Mouse (Mus musculus): ENCODE results near the gene Gm20605. TPM values are rescaled to one million over a fixed set of nuclear protein-coding genes. Genes with fewer than 3 reads are reported as not detected.
A peak's percentile ranks its signal among the peaks of the same experiment; 100 is the strongest.

Gm20605 gene
- polyA plus RNA-seq, 1 experiment from 2014 or later: 7.9 TPM

DNA sequence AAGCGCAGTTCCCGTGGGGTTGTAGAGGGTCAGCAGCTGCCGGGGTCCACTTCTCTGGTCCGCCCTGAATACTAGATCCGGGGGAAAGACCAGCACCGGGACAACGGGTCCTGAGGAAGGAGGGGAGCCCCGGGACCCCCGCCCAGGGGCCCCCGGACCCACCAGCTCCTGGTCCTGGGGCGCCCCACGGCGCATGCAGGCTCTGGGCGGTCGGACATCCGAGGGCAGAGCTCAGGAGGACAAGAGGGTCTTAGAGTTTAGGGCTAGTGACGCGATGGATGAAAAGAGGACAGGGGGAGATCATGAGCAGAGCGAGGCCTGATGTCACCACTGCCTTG, 28.7 kb upstream of the Gm20605 start:
- ATAC-seq (ENCODE audit: insufficient number of reproducible peaks, insufficient read depth, low FRiP score, low TSS enrichment, low read depth): no peak; the same call in 1 of the 2 replicates
- Histone ChIP-seq H3K27ac (peak overlapping the region; percentile 86; the same call in 1 of the 2 replicates), H3K36me3 (peaks cover 29% of the 10 kb centered on the region), H3K4me2 (peak overlapping the region; percentile 97), H3K4me1 (peaks cover 33% of the 10 kb centered on the region), H3K4me3 (peak overlapping the region; percentile 75), H3K9me3 (no peaks in the 10 kb centered on the region), H3K27me3 (no peaks in the 10 kb centered on the region), H3K9ac (peak overlapping the region; percentile 88)
- 4% methylated on average over 19 of the region's 19 CpGs for WGBS

DNA sequence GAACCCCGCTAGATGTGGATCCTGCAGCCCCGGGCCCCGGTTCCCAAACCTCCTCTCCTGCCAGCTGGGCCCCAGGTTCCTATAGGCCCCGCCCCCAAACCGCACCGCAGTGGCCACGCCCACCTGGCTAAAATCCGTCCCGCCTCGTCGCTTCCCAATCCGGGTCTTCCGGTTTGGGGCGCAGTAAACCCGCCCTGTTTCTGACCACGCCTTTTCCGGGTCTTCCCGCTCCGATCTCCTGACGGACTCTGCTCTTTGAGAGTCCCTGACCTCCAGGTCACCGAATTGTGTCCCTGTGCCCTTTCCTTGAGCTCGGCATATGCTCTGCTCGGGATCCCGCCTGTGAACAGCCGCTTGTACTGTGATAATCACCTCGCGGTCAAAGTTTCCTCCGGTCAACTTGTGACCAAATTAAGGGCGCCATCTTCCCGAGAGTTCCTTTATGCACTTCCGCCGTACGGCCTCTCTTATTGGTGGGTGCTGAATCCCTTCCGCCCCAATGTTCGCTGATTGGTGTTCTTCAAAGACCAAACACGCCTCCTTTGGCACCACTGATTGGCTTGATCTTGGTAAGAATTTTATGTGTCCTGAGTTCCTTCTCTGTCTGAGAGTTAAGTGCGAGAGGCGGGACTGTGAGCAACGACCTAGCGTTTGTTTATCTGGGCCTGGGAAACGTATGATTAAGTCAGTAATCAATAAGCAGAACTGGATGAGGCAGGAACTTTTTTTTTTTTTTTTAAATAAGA, 28.2 kb upstream of the Gm20605 start, which contains the start of gene Mospd3:
TSS of gene Mospd3 (minus strand) at position 440 of the 746 bp plus-strand sequence.
- ATAC-seq (ENCODE audit: insufficient number of reproducible peaks, insufficient read depth, low FRiP score, low TSS enrichment, low read depth): peak; percentile 87
- H3K4me3 ChIP-seq: peak within 1 kb of the TSS; percentile 75
- H3K27me3 ChIP-seq: no peaks in the 10 kb centered on the region
- H3K4me2 ChIP-seq: peak within 1 kb of the TSS; percentile 97
- under 1% methylated on average over 41 of the region's 41 CpGs for WGBS
- H3K27ac ChIP-seq: peak within 1 kb of the TSS; percentile 86
- H3K9me3 ChIP-seq: no peaks in the 10 kb centered on the region
- peak within 1 kb of the TSS; percentile 88 for H3K9ac ChIP-seq
- peaks cover 35% of the 10 kb centered on the region for H3K36me3 ChIP-seq
- peaks cover 33% of the 10 kb centered on the region for H3K4me1 ChIP-seq

DNA sequence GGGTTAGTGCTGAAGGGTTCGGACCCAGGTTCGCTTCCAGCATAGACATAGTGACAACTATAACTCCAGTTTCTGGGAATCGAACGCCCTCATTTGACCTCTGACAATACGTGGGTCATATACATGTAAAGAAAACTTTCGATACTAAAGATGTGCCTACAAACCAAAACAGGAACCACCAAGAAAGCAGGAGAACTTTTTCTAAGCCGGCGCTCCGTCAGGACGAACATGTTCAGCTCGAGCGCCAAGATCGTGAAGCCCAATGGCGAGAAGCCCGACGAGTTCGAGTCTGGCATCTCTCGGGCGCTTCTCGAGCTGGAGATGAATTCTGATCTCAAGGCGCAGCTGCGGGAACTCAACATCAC, 27.6 kb upstream of the Gm20605 start:
- peak overlapping the region; percentile 75 for H3K4me3 ChIP-seq
- no peaks in the 10 kb centered on the region for H3K9me3 ChIP-seq
- peak overlapping the region; percentile 86; the same call in 1 of the 2 replicates for H3K27ac ChIP-seq
- no peaks in the 10 kb centered on the region for H3K27me3 ChIP-seq
- H3K9ac ChIP-seq: peak overlapping the region; percentile 69
- under 1% methylated on average over 22 of the region's 22 CpGs for WGBS
- H3K36me3 ChIP-seq: peaks cover 40% of the 10 kb centered on the region
- no peak for ATAC-seq (ENCODE audit: insufficient number of reproducible peaks, insufficient read depth, low FRiP score, low TSS enrichment, low read depth)
- H3K4me1 ChIP-seq: peaks cover 33% of the 10 kb centered on the region
- H3K4me2 ChIP-seq: peak overlapping the region; percentile 97

DNA sequence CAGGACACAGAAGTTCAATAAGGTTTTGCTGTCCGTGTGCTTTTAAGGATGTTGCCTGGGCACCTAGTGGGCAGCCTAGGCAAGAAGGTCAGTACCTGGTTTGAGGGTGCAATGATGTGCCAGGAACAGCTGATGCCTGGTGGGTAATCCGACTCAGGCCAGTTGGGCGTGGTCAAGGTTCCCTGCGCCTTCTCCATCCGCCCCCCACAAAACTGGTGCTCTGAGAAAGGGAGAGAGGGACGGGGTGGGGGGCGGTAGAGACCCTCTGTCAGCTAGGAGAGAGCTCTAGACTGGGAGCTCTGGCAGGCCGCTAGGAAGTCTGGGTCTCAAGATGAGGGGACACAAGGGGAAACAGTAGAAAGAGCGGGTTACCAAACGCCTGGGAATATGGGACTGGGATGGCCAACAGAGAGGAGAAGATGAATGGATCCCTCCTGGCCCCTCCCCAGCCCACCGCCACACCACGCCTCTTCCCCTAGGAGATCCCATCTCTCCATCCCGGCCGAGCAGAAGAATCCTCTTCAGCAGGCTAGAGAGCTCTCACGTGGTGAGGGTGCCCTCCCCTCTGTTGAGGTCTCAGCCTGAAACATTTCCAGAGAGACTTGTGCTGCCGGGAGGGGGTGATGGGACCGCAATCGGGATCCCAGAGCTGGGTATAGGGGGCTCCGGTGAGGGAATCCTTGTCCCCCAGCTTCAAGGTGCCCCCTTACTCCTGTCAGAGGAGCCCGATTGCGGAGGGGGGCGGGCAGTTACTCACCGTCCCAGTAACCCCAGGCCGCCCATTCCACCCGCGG, 20.9 kb upstream of the Gm20605 start:
- Histone ChIP-seq H3K4me3 (peak overlapping the region; percentile 43), H3K36me3 (peaks cover 40% of the 10 kb centered on the region), H3K4me2 (peak overlapping the region; percentile 72), H3K4me1 (peaks cover 66% of the 10 kb centered on the region), H3K27ac (peak overlapping the region; percentile 13; the same call in 1 of the 2 replicates), H3K9me3 (no peaks in the 10 kb centered on the region), H3K9ac (peak overlapping the region; percentile 70), H3K27me3 (no peaks in the 10 kb centered on the region)
- 17% methylated on average over 26 of the region's 26 CpGs for WGBS
- ATAC-seq (ENCODE audit: insufficient number of reproducible peaks, insufficient read depth, low FRiP score, low TSS enrichment, low read depth): no peak

DNA sequence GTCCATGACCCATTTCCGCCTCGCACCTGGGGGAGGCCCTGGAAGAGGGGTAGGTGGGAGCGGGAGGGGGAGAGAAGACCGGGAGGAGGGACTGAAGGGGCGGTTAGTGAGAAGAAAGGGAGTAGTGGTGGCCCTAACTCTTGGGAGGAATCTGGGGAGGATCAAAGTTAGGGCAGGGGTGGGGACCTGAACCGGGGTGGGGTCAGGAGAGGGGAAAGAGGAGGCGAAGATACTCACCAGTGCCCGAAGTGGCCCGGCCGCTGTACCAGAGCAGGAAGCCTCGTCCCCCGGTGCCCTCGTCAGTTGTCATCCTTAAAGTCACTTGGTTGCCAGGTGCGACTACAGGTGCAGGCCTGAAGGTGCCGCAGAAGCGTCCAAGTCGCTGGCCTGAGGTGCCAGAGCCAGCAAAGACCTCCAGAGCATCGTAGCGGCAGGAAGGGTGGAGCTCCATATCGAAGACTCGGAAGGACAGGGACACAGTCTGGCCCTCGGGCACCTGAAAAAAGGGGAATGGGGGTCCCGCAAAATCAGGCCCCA, 20.3 kb upstream of the Gm20605 start:
- peak overlapping the region; percentile 72 for H3K4me2 ChIP-seq
- H3K36me3 ChIP-seq: peaks cover 40% of the 10 kb centered on the region
- H3K27ac ChIP-seq: peak overlapping the region; percentile 99
- WGBS: 14% methylated on average over 23 of the region's 23 CpGs
- peak overlapping the region; percentile 43 for H3K4me3 ChIP-seq
- H3K4me1 ChIP-seq: peaks cover 68% of the 10 kb centered on the region
- no peaks in the 10 kb centered on the region for H3K9me3 ChIP-seq
- no peak for ATAC-seq (ENCODE audit: insufficient number of reproducible peaks, insufficient read depth, low FRiP score, low TSS enrichment, low read depth)
- H3K9ac ChIP-seq: peak overlapping the region; percentile 70
- H3K27me3 ChIP-seq: no peaks in the 10 kb centered on the region

DNA sequence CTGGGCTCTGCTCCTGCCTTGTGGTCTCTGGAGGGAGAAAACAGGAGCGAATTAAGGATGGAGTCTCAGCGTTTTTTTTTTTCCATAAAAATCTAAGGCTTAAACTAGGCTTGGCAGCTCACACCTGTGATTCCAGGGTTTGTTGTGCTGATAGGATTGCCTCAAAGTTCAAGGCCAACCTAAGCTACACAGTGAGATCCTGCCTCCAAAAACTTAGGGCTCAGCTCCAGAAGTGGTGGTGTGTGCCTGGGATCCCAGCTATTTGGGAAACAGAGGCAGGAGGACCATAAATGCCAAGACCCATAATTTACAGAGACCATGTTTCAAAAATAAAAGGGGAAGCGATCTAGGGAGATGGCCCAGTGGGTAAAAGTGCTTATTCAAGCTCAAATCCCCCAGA, 19.7 kb upstream of the Gm20605 start:
- H3K27me3 ChIP-seq: no peaks in the 10 kb centered on the region
- H3K4me3 ChIP-seq: peak overlapping the region; percentile 43
- WGBS: 45% methylated on average over 3 of the region's 3 CpGs
- H3K36me3 ChIP-seq: peaks cover 34% of the 10 kb centered on the region
- H3K27ac ChIP-seq: peak overlapping the region; percentile 99
- no peak for ATAC-seq (ENCODE audit: insufficient number of reproducible peaks, insufficient read depth, low FRiP score, low TSS enrichment, low read depth)
- no peaks in the 10 kb centered on the region for H3K9me3 ChIP-seq
- H3K9ac ChIP-seq: peak overlapping the region; percentile 70; the same call in 1 of the 2 replicates
- peaks cover 64% of the 10 kb centered on the region for H3K4me1 ChIP-seq
- H3K4me2 ChIP-seq: peak overlapping the region; percentile 72

DNA sequence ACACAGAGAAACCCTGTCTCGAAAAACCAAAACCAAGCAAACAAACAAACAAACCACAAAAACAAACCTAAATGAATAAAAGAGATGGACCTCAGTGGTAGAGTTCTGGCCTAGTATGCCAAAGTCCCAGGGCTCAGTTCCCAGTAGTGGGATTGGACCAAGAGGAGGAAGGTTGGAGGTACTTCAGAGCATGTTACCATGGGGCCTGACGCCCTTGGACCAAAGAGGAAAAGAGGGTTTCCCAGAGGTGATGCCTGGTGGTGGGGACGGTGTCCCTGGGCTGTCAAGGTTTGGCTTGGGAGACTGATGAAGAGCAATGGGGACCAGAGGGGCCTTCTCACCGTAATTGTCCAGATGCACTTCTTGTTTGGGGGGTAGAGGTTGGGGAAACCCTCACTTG, 18.9 kb upstream of the Gm20605 start:
- Histone ChIP-seq H3K9me3 (no peaks in the 10 kb centered on the region), H3K4me1 (peaks cover 64% of the 10 kb centered on the region), H3K4me3 (peak overlapping the region; percentile 43), H3K27ac (peak overlapping the region; percentile 99), H3K9ac (peak overlapping the region; percentile 68), H3K4me2 (peak overlapping the region; percentile 72), H3K36me3 (peaks cover 30% of the 10 kb centered on the region), H3K27me3 (no peaks in the 10 kb centered on the region)
- 39% methylated on average over 4 of the region's 4 CpGs for WGBS
- no peak for ATAC-seq (ENCODE audit: insufficient number of reproducible peaks, insufficient read depth, low FRiP score, low TSS enrichment, low read depth)

DNA sequence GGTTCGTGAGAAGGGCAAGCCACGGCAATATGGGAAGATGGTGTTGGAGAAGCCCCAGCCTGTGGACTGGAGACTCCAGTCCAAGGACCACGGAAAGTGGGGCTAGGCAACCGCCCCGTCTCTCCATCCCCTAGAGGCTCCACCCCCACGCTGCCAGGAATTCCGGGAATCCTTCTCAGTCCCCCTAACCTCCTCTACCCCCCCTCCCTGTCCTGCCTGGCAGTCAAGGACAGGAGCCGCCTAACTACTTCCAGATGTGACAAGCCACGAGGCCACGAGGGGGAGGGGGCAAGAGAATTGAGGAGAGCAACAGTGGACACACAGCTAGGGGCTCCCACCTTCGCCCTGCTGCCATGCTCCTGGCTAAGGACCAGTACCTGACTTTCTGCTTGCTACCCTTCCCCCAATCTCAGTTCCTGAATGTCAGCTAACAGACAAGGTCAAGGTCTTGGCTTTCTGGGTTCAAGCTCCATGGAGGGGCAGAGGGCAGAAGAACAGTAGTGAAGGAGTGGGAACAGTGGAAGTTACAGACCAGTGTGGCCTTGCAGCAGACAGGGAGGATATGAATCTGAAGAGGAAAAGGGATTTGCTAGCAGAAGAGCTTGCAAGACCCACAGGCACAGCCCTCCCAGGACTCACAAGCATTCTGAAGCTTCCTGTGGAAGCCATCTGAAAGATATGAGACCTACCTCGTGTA, 18.3 kb upstream of the Gm20605 start:
- no peaks in the 10 kb centered on the region for H3K27me3 ChIP-seq
- peak overlapping the region; percentile 99 for H3K27ac ChIP-seq
- 3% methylated on average over 12 of the region's 12 CpGs for WGBS

DNA sequence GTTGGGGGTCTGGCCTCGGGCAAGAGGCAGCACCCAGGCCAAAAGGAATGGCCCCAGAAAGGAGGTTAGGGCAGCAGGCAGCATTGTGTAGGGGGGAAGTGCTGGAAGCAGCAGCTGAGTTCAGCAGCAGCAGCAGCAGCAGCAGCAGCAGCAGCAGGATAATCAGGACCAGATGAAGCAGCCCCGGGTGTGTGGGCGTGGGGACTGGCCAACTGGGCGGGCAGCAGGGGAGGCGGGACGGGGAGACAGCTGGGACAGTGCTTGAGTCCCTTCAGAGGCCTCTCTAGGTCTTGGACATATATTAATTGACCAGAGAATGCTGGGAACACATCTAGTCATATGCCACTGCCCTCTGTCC, 17.8 kb upstream of the Gm20605 start:
- peaks cover 64% of the 10 kb centered on the region for H3K4me1 ChIP-seq
- 0% methylated on average over 6 of the region's 6 CpGs for WGBS

More for the DNA sequence above, 18.3 kb upstream of the Gm20605 start:
- no peaks in the 10 kb centered on the region for H3K9me3 ChIP-seq
- H3K36me3 ChIP-seq: peaks cover 24% of the 10 kb centered on the region
- H3K4me1 ChIP-seq: peaks cover 64% of the 10 kb centered on the region
- H3K9ac ChIP-seq: peak overlapping the region; percentile 68
- peak overlapping the region; percentile 72 for H3K4me2 ChIP-seq
- ATAC-seq (ENCODE audit: insufficient number of reproducible peaks, insufficient read depth, low FRiP score, low TSS enrichment, low read depth): peak; percentile 56; the same call in 1 of the 2 replicates
- H3K4me3 ChIP-seq: peak overlapping the region; percentile 43

DNA sequence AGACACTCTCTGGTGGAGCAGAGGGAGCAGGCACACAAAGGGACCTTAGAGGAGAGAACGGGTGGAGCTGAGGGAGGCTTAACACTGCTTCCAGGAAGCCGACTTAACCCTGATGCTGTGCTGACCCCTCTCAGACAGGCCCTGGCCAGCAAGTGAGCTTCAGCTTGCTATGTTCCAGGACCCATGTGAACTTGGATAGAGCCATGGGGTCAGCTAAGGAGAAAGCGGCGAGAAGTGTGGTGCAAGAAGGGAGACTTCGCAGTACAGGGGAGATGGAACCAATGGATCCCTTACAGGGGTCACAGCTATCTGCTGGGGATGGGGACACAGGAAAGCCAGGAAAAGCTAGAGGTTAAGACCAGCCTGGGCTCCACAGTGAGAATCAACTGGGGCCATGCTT, 15.9 kb upstream of the Gm20605 start:
- Histone ChIP-seq H3K4me3 (no peak overlapping the region), H3K4me2 (no peak overlapping the region), H3K9ac (peak overlapping the region; percentile 21; the same call in 1 of the 2 replicates), H3K27me3 (no peaks in the 10 kb centered on the region), H3K9me3 (no peaks in the 10 kb centered on the region), H3K27ac (peak overlapping the region; percentile 99; the same call in 1 of the 2 replicates), H3K36me3 (no peaks in the 10 kb centered on the region), H3K4me1 (peaks cover 57% of the 10 kb centered on the region)
- WGBS: 64% methylated on average over 5 of the region's 5 CpGs
- no peak for ATAC-seq (ENCODE audit: insufficient number of reproducible peaks, insufficient read depth, low FRiP score, low TSS enrichment, low read depth)

More for the DNA sequence above, 17.8 kb upstream of the Gm20605 start:
- no peaks in the 10 kb centered on the region for H3K9me3 ChIP-seq
- H3K27ac ChIP-seq: peak overlapping the region; percentile 99
- H3K27me3 ChIP-seq: no peaks in the 10 kb centered on the region
- ATAC-seq (ENCODE audit: insufficient number of reproducible peaks, insufficient read depth, low FRiP score, low TSS enrichment, low read depth): peak; percentile 53
- H3K36me3 ChIP-seq: peaks cover 18% of the 10 kb centered on the region
- peak overlapping the region; percentile 72 for H3K4me2 ChIP-seq
- H3K4me3 ChIP-seq: peak overlapping the region; percentile 43
- H3K9ac ChIP-seq: peak overlapping the region; percentile 68

DNA sequence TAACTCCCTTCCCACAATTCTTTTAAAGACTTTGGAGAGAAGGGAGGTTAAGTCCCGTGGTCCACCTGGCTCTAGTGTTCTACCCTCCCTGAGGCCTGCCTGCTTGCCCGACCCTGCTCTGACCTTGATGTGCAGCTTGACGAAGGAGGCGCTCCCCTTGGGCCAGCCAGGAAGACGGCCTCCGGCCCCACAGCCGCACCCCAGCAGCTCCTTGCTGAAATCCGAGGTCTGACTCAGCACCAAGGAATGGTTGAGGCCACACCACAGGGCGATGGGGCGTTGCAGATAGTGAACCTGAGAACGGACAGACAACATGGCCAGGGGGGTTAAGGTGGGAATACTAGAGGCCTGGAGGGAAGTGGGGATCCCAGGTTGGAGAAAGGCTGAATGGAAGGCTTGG, 15.4 kb upstream of the Gm20605 start, which contains the start of gene Pcolce:
TSS of gene Pcolce (minus strand) at position 235 of the 400 bp plus-strand sequence.
- no peak for ATAC-seq (ENCODE audit: insufficient number of reproducible peaks, insufficient read depth, low FRiP score, low TSS enrichment, low read depth)
- H3K9me3 ChIP-seq: no peaks in the 10 kb centered on the region
- peak within 1 kb of the TSS; percentile 99; the same call in 1 of the 2 replicates for H3K27ac ChIP-seq
- H3K4me1 ChIP-seq: peaks cover 53% of the 10 kb centered on the region
- no peak within 1 kb of the TSS for H3K4me3 ChIP-seq
- no peaks in the 10 kb centered on the region for H3K27me3 ChIP-seq
- no peak within 1 kb of the TSS for H3K4me2 ChIP-seq
- H3K9ac ChIP-seq: peak within 1 kb of the TSS; percentile 21
- WGBS: 42% methylated on average over 11 of the region's 11 CpGs
- H3K36me3 ChIP-seq: no peaks in the 10 kb centered on the region

Data from embryonic facial prominence, embryonic 13.5 days (tissue).